Mouse (Mus musculus) heart, adult 10 weeks (tissue): Measurements from ENCODE around the gene Fyttd1. TPM values are rescaled to one million over a fixed set of nuclear protein-coding genes. Genes with fewer than 3 reads are reported as not detected.

ENCODE experiments used
- polyA plus RNA-seq: library from polyadenylated mRNA; stranded (reverse); fragments of 350-450 nt; fragmentation: Illumina TruSeq; extraction: RNeasy Lipid Tissue Mini Kit (QIAGEN cat#74804); gene quantifications from one replicate; pipeline ENCODE4 v1.2.3, GENCODE M21; 2014; ENCODE audit warnings: low read depth, low replicate concordance

Fyttd1 gene
- 67.7 TPM for polyA plus RNA-seq

GRCm38 (mm10) chr16:32877343-32878156 lies at the start of gene Fyttd1, which contains the start of gene Rubcn:
Gene Fyttd1 (plus strand): TSS chr16:32877500.
Gene Rubcn (minus strand): TSS chr16:32877766.

GRCm38 (mm10) chr16:32913937-32914881 lies 36.9 kb downstream of the Fyttd1 start, which contains the start of gene Lrch3:
Gene Lrch3 (plus strand): TSS chr16:32914100.

Other genes starting within 250 kb of the Fyttd1 start
- 17.3 TPM for gene Tnk2, start 233.6 kb upstream of the Fyttd1 start, polyA plus RNA-seq
- gene Muc4, start 141.6 kb upstream of the Fyttd1 start, polyA plus RNA-seq, result 0.18 TPM
- gene Muc20, start 80.1 kb upstream of the Fyttd1 start, polyA plus RNA-seq, result not detected
- not detected for gene Smbd1, start 67.0 kb upstream of the Fyttd1 start, polyA plus RNA-seq
- gene Rubcn, start 266 bp downstream of the Fyttd1 start, polyA plus RNA-seq, result 34.1 TPM
- 17.9 TPM for gene Lrch3, start 36.6 kb downstream of the Fyttd1 start, polyA plus RNA-seq
- 0.92 TPM for gene Iqcg, start 178.7 kb downstream of the Fyttd1 start, polyA plus RNA-seq
- 696 TPM for gene Rpl35a, start 179.0 kb downstream of the Fyttd1 start, polyA plus RNA-seq
- gene Lmln, start 185.0 kb downstream of the Fyttd1 start, polyA plus RNA-seq, result 1.8 TPM